Mouse (Mus musculus) MEL (cell line): ENCODE measurements around the gene Rab10. TPM values are rescaled to one million over a fixed set of nuclear protein-coding genes. Genes with fewer than 3 reads are reported as not detected.

Experiments
- DNase-seq: peaks from one replicate; pipeline ENCODE4 v3.0.0; 2011; ENCODE audit warnings: low read depth, low spot score
- H3K27ac ChIP-seq: 2 replicates; pipeline ENCODE4 v1.5.1; 2012; ENCODE audit warnings: low read depth, mild to moderate bottlenecking, control low read depth, low read length, moderate library complexity; ENCODE audit not compliant: control insufficient read depth
- H3K27me3 ChIP-seq, 2 experiments: fragments of 150-350 bp in 1 of 2; sonication (generic) in 1 of 2; 2 replicates each; pipeline ENCODE4 v1.6.1; 2012; ENCODE audit warnings: low read length in 2 of 2, mild to moderate bottlenecking in 2 of 2, improper control_type of control experiment in 1 of 2, moderate library complexity in 1 of 2; ENCODE audit not compliant: insufficient read depth in 2 of 2, control insufficient read depth in 1 of 2
- H3K36me3 ChIP-seq, 2 experiments: 2 replicates each; pipeline ENCODE4 v1.6.1; 2012 to 2014; ENCODE audit warnings: low read length in 2 of 2, improper control_type of control experiment in 1 of 2, inconsistent platforms in 1 of 2, mild to moderate bottlenecking in 1 of 2; ENCODE audit not compliant: insufficient read depth in 2 of 2, control insufficient read depth in 1 of 2
- H3K4me1 ChIP-seq, 2 experiments: fragments of 150-350 bp in 1 of 2; sonication (generic) in 1 of 2; 2 replicates each; pipeline ENCODE4 v1.6.1; 2012; ENCODE audit warnings: low read length in 2 of 2, improper control_type of control experiment in 1 of 2, mild to moderate bottlenecking in 1 of 2; ENCODE audit not compliant: insufficient read depth in 2 of 2, control insufficient read depth in 1 of 2
- H3K4me3 ChIP-seq, 2 experiments: fragments of 150-350 bp in 1 of 2; sonication (generic) in 1 of 2; 2 replicates each; pipeline ENCODE4 v1.5.1; 2012; ENCODE audit warnings: low read depth in 2 of 2, low read length in 2 of 2, mild to moderate bottlenecking in 2 of 2, moderate library complexity in 2 of 2, control low read depth in 1 of 2, improper control_type of control experiment in 1 of 2; ENCODE audit not compliant: control insufficient read depth in 1 of 2, insufficient read depth in 1 of 2
- H3K79me2 ChIP-seq: 2 replicates; pipeline ENCODE4 v1.6.1; 2012; ENCODE audit warnings: mild to moderate bottlenecking, low read length, moderate library complexity; ENCODE audit not compliant: control insufficient read depth, poor library complexity, insufficient read depth
- H3K9ac ChIP-seq: 2 replicates; pipeline ENCODE4 v1.6.1; 2012; ENCODE audit warnings: low read depth, mild to moderate bottlenecking, control low read depth, low read length, moderate library complexity; ENCODE audit not compliant: control insufficient read depth, poor library complexity, severe bottlenecking
- H3K9me3 ChIP-seq: fragments of 150-350 bp; sonication (generic); replicated peaks from 2 replicates; pipeline ENCODE4 v1.6.1; 2012; ENCODE audit warnings: mild to moderate bottlenecking, low read length, improper control_type of control experiment, moderate library complexity; ENCODE audit not compliant: insufficient read depth
- CHD1 ChIP-seq: IDR thresholded peaks from 2 replicates; pipeline ENCODE4 v1.6.1; 2012; ENCODE audit warnings: low read depth, mild to moderate bottlenecking, inconsistent platforms, low read length, improper control_type of control experiment
- CHD2 ChIP-seq: IDR thresholded peaks from 2 replicates; pipeline ENCODE4 v1.6.1; 2011; ENCODE audit warnings: low read length, improper control_type of control experiment
- CTCF ChIP-seq, 3 experiments: IDR thresholded peaks in 2 of 3; conservative IDR thresholded peaks in 1 of 3; 2 replicates each; pipeline ENCODE4 v1.5.1; 2011 to 2012; ENCODE audit warnings: low read length in 3 of 3, low read depth in 2 of 3, mild to moderate bottlenecking in 2 of 3, improper control_type of control experiment in 1 of 3, inconsistent platforms in 1 of 3, mixed read lengths in 1 of 3, moderate library complexity in 1 of 3; ENCODE audit not compliant: control insufficient read depth in 1 of 3, insufficient read depth in 1 of 3, poor library complexity in 1 of 3, severe bottlenecking in 1 of 3
- E2F4 ChIP-seq: IDR thresholded peaks from 2 replicates; pipeline ENCODE4 v1.6.1; 2011; ENCODE audit warnings: low read depth, low read length, improper control_type of control experiment, borderline replicate concordance
- ELF1 ChIP-seq: IDR thresholded peaks from 2 replicates; pipeline ENCODE4 v1.6.1; 2014; ENCODE audit warnings: low read depth, mild to moderate bottlenecking, inconsistent platforms, low read length, improper control_type of control experiment, moderate library complexity
- EP300 ChIP-seq, 2 experiments: IDR thresholded peaks; 2 replicates each; pipeline ENCODE4 v1.6.1; 2011; ENCODE audit warnings: improper control_type of control experiment in 2 of 2, low read length in 2 of 2, low read depth in 1 of 2, mild to moderate bottlenecking in 1 of 2
- ETS1 ChIP-seq: IDR thresholded peaks from 2 replicates; pipeline ENCODE4 v1.6.1; 2012; ENCODE audit warnings: low read depth, mild to moderate bottlenecking, inconsistent platforms, low read length, improper control_type of control experiment, moderate library complexity
- GATA1 ChIP-seq: IDR thresholded peaks from 2 replicates; pipeline ENCODE4 v1.6.1; 2011; ENCODE audit warnings: low read depth, low read length, improper control_type of control experiment
- HCFC1 ChIP-seq: IDR thresholded peaks from 2 replicates; pipeline ENCODE4 v1.6.1; 2012; ENCODE audit warnings: low read depth, mild to moderate bottlenecking, inconsistent platforms, low read length, improper control_type of control experiment, moderate library complexity
- JUND ChIP-seq: IDR thresholded peaks from 2 replicates; pipeline ENCODE4 v1.6.1; 2011; ENCODE audit warnings: low read depth, mild to moderate bottlenecking, improper control_type of control experiment, low read length
- MAX ChIP-seq: IDR thresholded peaks from 2 replicates; pipeline ENCODE4 v1.6.1; 2011; ENCODE audit warnings: low read length, improper control_type of control experiment
- MAZ ChIP-seq: IDR thresholded peaks from 2 replicates; pipeline ENCODE4 v1.6.1; 2012; ENCODE audit warnings: low read depth, mild to moderate bottlenecking, inconsistent platforms, low read length, improper control_type of control experiment
- MEF2A ChIP-seq: IDR thresholded peaks from 2 replicates; pipeline ENCODE4 v1.6.1; 2014; ENCODE audit warnings: low read depth, mild to moderate bottlenecking, inconsistent platforms, low read length, improper control_type of control experiment; ENCODE audit not compliant: poor library complexity, insufficient replicate concordance, severe bottlenecking; ENCODE audit errors: extremely low read depth
- MXI1 ChIP-seq: IDR thresholded peaks from 2 replicates; pipeline ENCODE4 v1.6.1; 2011; ENCODE audit warnings: mild to moderate bottlenecking, low read depth, low read length, improper control_type of control experiment
- MYB ChIP-seq: IDR thresholded peaks from 2 replicates; pipeline ENCODE4 v1.6.1; 2011; ENCODE audit warnings: mild to moderate bottlenecking, low read depth, low read length, improper control_type of control experiment
- MYC ChIP-seq: IDR thresholded peaks from 2 replicates; pipeline ENCODE4 v1.6.1; 2011; ENCODE audit warnings: low read depth, mild to moderate bottlenecking, low read length, improper control_type of control experiment, moderate library complexity
- NELFE ChIP-seq: IDR thresholded peaks from 2 replicates; pipeline ENCODE4 v1.6.1; 2011; ENCODE audit warnings: low read depth, low read length, improper control_type of control experiment
- POLR2AphosphoS2 ChIP-seq: IDR thresholded peaks from 2 replicates; pipeline ENCODE4 v1.6.1; 2011; ENCODE audit warnings: low read length, improper control_type of control experiment
- RAD21 ChIP-seq: IDR thresholded peaks from 2 replicates; pipeline ENCODE4 v1.6.1; 2011; ENCODE audit warnings: mild to moderate bottlenecking, low read depth, low read length, improper control_type of control experiment
- RCOR1 ChIP-seq: IDR thresholded peaks from 2 replicates; pipeline ENCODE4 v1.6.1; 2012; ENCODE audit warnings: low read depth, mild to moderate bottlenecking, inconsistent platforms, low read length, improper control_type of control experiment
- SIN3A ChIP-seq: IDR thresholded peaks from 2 replicates; pipeline ENCODE4 v1.6.1; 2012; ENCODE audit warnings: low read length, improper control_type of control experiment, inconsistent platforms
- SMC3 ChIP-seq: IDR thresholded peaks from 2 replicates; pipeline ENCODE4 v1.6.1; 2011; ENCODE audit warnings: low read depth, low read length, improper control_type of control experiment
- TAL1 ChIP-seq: IDR thresholded peaks from 2 replicates; pipeline ENCODE4 v1.6.1; 2012; ENCODE audit warnings: mild to moderate bottlenecking, inconsistent platforms, low read length, moderate library complexity, mixed read lengths
- TBP ChIP-seq: IDR thresholded peaks from 2 replicates; pipeline ENCODE4 v1.8.0; 2011; ENCODE audit warnings: low read depth, low read length, improper control_type of control experiment
- UBTF ChIP-seq: IDR thresholded peaks from 2 replicates; pipeline ENCODE4 v1.6.1; 2012; ENCODE audit warnings: low read depth, mild to moderate bottlenecking, inconsistent platforms, low read length, improper control_type of control experiment, moderate library complexity, borderline replicate concordance; ENCODE audit not compliant: insufficient read depth
- USF1 ChIP-seq: IDR thresholded peaks from 2 replicates; pipeline ENCODE4 v1.6.1; 2014; ENCODE audit warnings: low read depth, mild to moderate bottlenecking, inconsistent platforms, low read length, improper control_type of control experiment, moderate library complexity
- USF2 ChIP-seq, 2 experiments: IDR thresholded peaks; 2 replicates each; pipeline ENCODE4 v1.6.1; 2011 to 2012; ENCODE audit warnings: improper control_type of control experiment in 2 of 2, low read length in 2 of 2, borderline replicate concordance in 1 of 2, inconsistent platforms in 1 of 2, low read depth in 1 of 2, mild to moderate bottlenecking in 1 of 2; ENCODE audit not compliant: insufficient read depth in 1 of 2
- ZC3H11A ChIP-seq: IDR thresholded peaks from 2 replicates; pipeline ENCODE4 v1.6.1; 2012; ENCODE audit warnings: low read depth, mild to moderate bottlenecking, inconsistent platforms, low read length, improper control_type of control experiment
- ZKSCAN1 ChIP-seq: IDR thresholded peaks from 2 replicates; pipeline ENCODE4 v1.6.1; 2012; ENCODE audit warnings: low read depth, mild to moderate bottlenecking, inconsistent platforms, low read length, improper control_type of control experiment, moderate library complexity
- ZMIZ1 ChIP-seq: IDR thresholded peaks from 2 replicates; pipeline ENCODE4 v1.6.1; 2012; ENCODE audit warnings: low read depth, mild to moderate bottlenecking, inconsistent platforms, low read length, improper control_type of control experiment, moderate library complexity
- ZNF384 ChIP-seq: IDR thresholded peaks from 2 replicates; pipeline ENCODE4 v1.6.1; 2012; ENCODE audit warnings: low read depth, mild to moderate bottlenecking, inconsistent platforms, low read length, improper control_type of control experiment
- polyA plus RNA-seq, 2 experiments: library from polyadenylated mRNA; stranded (reverse) in 1 of 2; unstranded in 1 of 2; fragments of >175 nt in 1 of 2; fragments of >200 nt in 1 of 2; gene quantifications; 2 replicates each; pipeline versions ENCODE4 v1.2.1 to v1.2.4; 2012; ENCODE audit warnings: low replicate concordance in 2 of 2, low read depth in 1 of 2; ENCODE audit not compliant: insufficient read length in 2 of 2, insufficient read depth in 1 of 2, missing spikeins in 1 of 2
- total RNA-seq: library from RNA; depleted of rRNA; stranded (reverse); fragments of 300-350 nt; gene quantifications from 2 replicates; pipeline ENCODE4 v1.2.3, GENCODE M21; 2012

The Rab10 gene
- total and polyA plus RNA-seq, 3 experiments = 41.3 to 71.8 (median 67.7) TPM

DNA sequence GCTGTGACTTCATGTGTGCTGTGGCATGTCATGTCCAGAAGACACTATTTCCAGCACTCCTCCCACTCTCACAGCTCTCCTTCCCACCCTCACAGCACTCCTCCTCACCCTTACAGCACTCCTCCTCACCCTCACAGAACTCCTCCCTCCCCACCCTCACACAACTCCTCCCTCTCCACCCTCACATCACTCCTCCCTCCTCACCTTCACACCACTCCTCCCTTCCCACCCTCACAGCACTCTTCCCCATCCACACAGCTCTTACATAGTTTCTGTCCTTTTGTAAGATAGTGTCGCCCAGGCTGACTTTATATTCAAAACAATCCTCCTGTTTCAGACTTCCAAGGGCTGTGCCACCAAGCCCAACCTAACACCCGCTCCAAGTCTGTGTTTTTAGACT is 86.4 kb downstream of the Rab10 start:
- no peaks in the 10 kb centered on the region for H3K9me3 ChIP-seq
- H3K27ac ChIP-seq = no peak overlapping the region
- no peaks in the 10 kb centered on the region for H3K27me3 ChIP-seq
- DNase-seq = no peak
- no peak overlapping the region for H3K4me3 ChIP-seq
- no peaks in the 10 kb centered on the region for H3K79me2 ChIP-seq
- H3K4me1 ChIP-seq = no peaks in the 10 kb centered on the region
- TF ChIP-seq EP300 (IDR thresholded peaks at IDR 0.05; ENCODE audit: low read depth in 1 of 2, low read length in 2 of 2) (no peak), MXI1 (no peak), E2F4 (no peak), MEF2A (no peak), CHD1 (no peak), POLR2AphosphoS2 (no peak), CHD2 (no peak), MAZ (no peak), TAL1 (no peak), SIN3A (no peak), NELFE (no peak), ZKSCAN1 (no peak), GATA1 (no peak), RCOR1 (no peak), ZNF384 (no peak), JUND (no peak), SMC3 (no peak)
- no peaks in the 10 kb centered on the region for H3K36me3 ChIP-seq
- no peak overlapping the region for H3K9ac ChIP-seq

DNA sequence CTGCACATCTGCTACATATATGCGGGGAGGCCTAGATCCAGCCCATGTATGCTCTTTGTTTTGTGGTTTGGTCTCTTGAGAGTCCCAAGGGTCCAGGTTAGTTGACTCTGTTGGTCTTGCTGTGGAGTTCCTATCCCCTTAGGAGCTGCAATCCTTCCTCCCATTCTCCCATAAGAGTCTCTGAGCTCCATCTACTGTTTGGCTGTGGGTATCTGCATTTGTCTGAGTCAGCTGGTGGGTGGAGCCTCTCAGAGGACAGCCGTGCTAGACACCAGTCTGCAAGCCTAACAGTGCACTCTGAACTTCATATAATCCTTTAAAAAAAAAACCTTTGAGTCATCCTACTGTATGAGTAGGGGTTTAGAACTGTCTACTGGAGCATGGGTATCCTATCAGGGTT is 99.6 kb downstream of the Rab10 start:
- peak; percentile 53 for DNase-seq
- Histone ChIP-seq H3K9me3 (no peaks in the 10 kb centered on the region), H3K27me3 (no peaks in the 10 kb centered on the region), H3K9ac (no peak overlapping the region), H3K36me3 (no peaks in the 10 kb centered on the region), H3K79me2 (no peaks in the 10 kb centered on the region), H3K4me1 (no peaks in the 10 kb centered on the region), H3K4me3 (no peak overlapping the region), H3K27ac (no peak overlapping the region)
- TF ChIP-seq UBTF = no peak
- TF ChIP-seq EP300 (IDR thresholded peaks at IDR 0.05; ENCODE audit: low read depth in 1 of 2, low read length in 2 of 2) = no peak
- no peak for TF ChIP-seq POLR2AphosphoS2
- no peak for TF ChIP-seq ETS1
- TF ChIP-seq TAL1 = no peak
- TF ChIP-seq TBP = no peak
- peak; percentile 68 for TF ChIP-seq SMC3
- TF ChIP-seq ZNF384 = no peak
- no peak for TF ChIP-seq CHD1
- no peak for TF ChIP-seq ZKSCAN1
- no peak for TF ChIP-seq MAZ
- TF ChIP-seq ZC3H11A = peak; percentile 51
- no peak for TF ChIP-seq MYB
- peak; percentile 74 for TF ChIP-seq RAD21
- no peak for TF ChIP-seq USF1
- no peak for TF ChIP-seq ELF1
- no peak for TF ChIP-seq MAX
- TF ChIP-seq E2F4 = no peak
- no peak for TF ChIP-seq NELFE
- TF ChIP-seq CTCF (IDR thresholded peaks at IDR 0.05 in 2 of 3, conservative IDR thresholded peaks at IDR 0.05 in 1 of 3; ENCODE audit: control insufficient read depth in 1 of 3, insufficient read depth in 1 of 3, low read depth in 2 of 3, low read length in 3 of 3, poor library complexity in 1 of 3, severe bottlenecking in 1 of 3) = peak in 2 of 3 experiments; percentile 38 to 59; a peak in 4 of 6 replicates
- TF ChIP-seq USF2 (IDR thresholded peaks at IDR 0.05; ENCODE audit: borderline replicate concordance in 1 of 2, insufficient read depth in 1 of 2, low read depth in 1 of 2, low read length in 2 of 2) = no peak
- TF ChIP-seq SIN3A = no peak
- no peak for TF ChIP-seq MYC
- no peak for TF ChIP-seq HCFC1
- no peak for TF ChIP-seq ZMIZ1
- no peak for TF ChIP-seq CHD2
